23 mouse cellular contexts compared by ENCODE assay signal in the genomic region with DNA sequence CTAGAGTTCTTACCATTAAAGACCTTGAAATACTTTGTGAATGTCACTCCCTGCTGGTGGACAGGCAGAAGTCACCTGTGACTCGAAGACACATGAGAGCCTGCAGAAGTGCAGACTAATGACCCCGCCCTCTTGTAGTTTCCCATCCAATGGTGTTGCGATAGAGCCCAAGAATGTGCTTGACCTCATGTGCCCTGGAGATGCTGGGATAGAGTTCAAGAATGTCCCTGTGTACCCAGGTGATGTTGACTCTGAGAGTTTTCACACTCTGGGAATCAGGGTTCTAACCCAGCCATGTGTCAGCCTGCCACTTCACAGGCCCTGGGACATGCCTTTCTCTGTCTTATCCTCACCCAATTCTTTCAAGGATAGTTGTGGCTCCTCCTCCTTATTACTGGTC.
DNase-seq lines count a peak whose midpoint lies in the region; ATAC-seq and TF ChIP-seq lines count a peak whose summit lies in the region.
"Had no signal": no experiment of that assay in that cellular context is flagged by ENCODE, and none has a peak within 500 bp of the region (broad histone marks: within the 10 kb centered on the region; RNA-seq: fewer than 3 reads in every experiment).

No protein-coding gene starts in this region.

- H3K4me1 ChIP-seq in CH12.LX (ENCODE audit: control insufficient read depth in 1 of 2, insufficient read depth in 2 of 2): no peaks in the 10 kb centered on the region; a peak in 1 of 4 replicates
- no peaks in the 10 kb centered on the region for H3K4me1 ChIP-seq in lung, adult 2 months (ENCODE audit: control insufficient read depth, insufficient read depth, low read length)
- no peaks in the 10 kb centered on the region for H3K4me1 ChIP-seq in midbrain, embryonic 13.5 days (replicated peaks)
- H3K4me1 ChIP-seq: forebrain, embryonic 10.5 days; forebrain, embryonic 13.5 days; heart, embryonic 10.5 days; heart, embryonic 13.5 days; hindbrain, embryonic 12.5 days; hindbrain, embryonic 15.5 days had no signal

- no peak; the same call in none of the 2 replicates for TF ChIP-seq RAD21 in CH12.LX (IDR thresholded peaks at IDR 0.05; ENCODE audit: low read depth, low read length)

- no peaks in the 10 kb centered on the region for H3K27me3 ChIP-seq in CH12.LX (replicated peaks)
- no peaks in the 10 kb centered on the region for H3K27me3 ChIP-seq in midbrain, embryonic 13.5 days
- H3K27me3 ChIP-seq: forebrain, embryonic 13.5 days; heart, embryonic 13.5 days; hindbrain, embryonic 12.5 days; hindbrain, embryonic 15.5 days had no signal

- no peak overlapping the region for H3K9ac ChIP-seq in CH12.LX (ENCODE audit: insufficient read depth, low read depth)
- H3K9ac ChIP-seq in midbrain, embryonic 13.5 days (replicated peaks): no peak overlapping the region
- H3K9ac ChIP-seq: forebrain, embryonic 13.5 days; heart, embryonic 13.5 days; hindbrain, embryonic 12.5 days; hindbrain, embryonic 15.5 days had no signal

- no peak overlapping the region for H3K4me2 ChIP-seq in CH12.LX (ENCODE audit: insufficient read depth, low read depth, poor library complexity, severe bottlenecking)
- no peak overlapping the region for H3K4me2 ChIP-seq in midbrain, embryonic 13.5 days (replicated peaks)
- H3K4me2 ChIP-seq: forebrain, embryonic 13.5 days; heart, embryonic 13.5 days; hindbrain, embryonic 12.5 days; hindbrain, embryonic 15.5 days had no signal

- dilution Hi-C loops in CH12.LX (cut with MboI; ENCODE audit: extremely low pct_ligation_motif_present, extremely low pct_unique_long_range_greater_than_20kb, low sequenced_read_pairs): no loop called here

- WGBS in lung, adult 2 months: 59% methylated on average over 3 of the region's 3 CpGs
- 87% methylated on average over 3 of the region's 3 CpGs for WGBS in midbrain, embryonic 13.5 days

- DNase-seq in CH12.LX (ENCODE audit: extremely low read depth): no peak
- DNase-seq in lung, adult 2 months: peak; percentile 48
- peak; percentile 16 for DNase-seq in lung, postnatal 10 days
- DNase-seq in lung, postnatal 36 days: peak; percentile 75
- no peak for DNase-seq in Muller cell, postnatal 12 days (ENCODE audit: inconsistent ontology term)
- DNase-seq: adrenal gland, adult 2 months; adrenal gland, postnatal 14 days; cerebellum, adult 11-12 months; cerebellum, adult 9-10 months; cerebellum, postnatal 14 days; gastrocnemius, postnatal 10 days; gastrocnemius, postnatal 36 days; heart, adult 2 months had no signal

- TF ChIP-seq POLR2A in CH12.LX (IDR thresholded peaks at IDR 0.05; ENCODE audit: low read depth, low read length): no peak
- TF ChIP-seq POLR2A in lung, adult 2 months (IDR thresholded peaks at IDR 0.05; ENCODE audit: borderline replicate concordance, extremely low read depth, low read depth, low read length): no peak

- no peak overlapping the region for H3K4me3 ChIP-seq in CH12.LX (replicated peaks in 1 of 3; ENCODE audit: low read depth in 2 of 3, low read length in 2 of 3, poor library complexity in 1 of 3)
- H3K4me3 ChIP-seq in lung, adult 2 months (replicated peaks; ENCODE audit: extremely low read depth, low read depth, low read length): no peak overlapping the region
- H3K4me3 ChIP-seq in midbrain, embryonic 13.5 days (replicated peaks): no peak overlapping the region
- H3K4me3 ChIP-seq: forebrain, embryonic 10.5 days; forebrain, embryonic 13.5 days; heart, adult 2 months; heart, embryonic 10.5 days; heart, embryonic 13.5 days; hindbrain, embryonic 12.5 days; hindbrain, embryonic 15.5 days had no signal

- no peak overlapping the region for H3K27ac ChIP-seq in CH12.LX (ENCODE audit: insufficient read depth, low read depth)
- no peak overlapping the region for H3K27ac ChIP-seq in midbrain, embryonic 13.5 days
- H3K27ac ChIP-seq: forebrain, embryonic 10.5 days; forebrain, embryonic 13.5 days; heart, adult 2 months; heart, embryonic 10.5 days; heart, embryonic 13.5 days; hindbrain, embryonic 12.5 days; hindbrain, embryonic 15.5 days had no signal

- no peak for ATAC-seq in midbrain, embryonic 13.5 days
- no peak for ATAC-seq in megakaryocyte progenitor cell, adult 5-6 weeks (replicated peaks; ENCODE audit: poor library complexity)
- ATAC-seq: forebrain, embryonic 13.5 days; forebrain, embryonic 16.5 days had no signal

- H3K79me2 ChIP-seq in CH12.LX (replicated peaks; ENCODE audit: control insufficient read depth, extremely low read depth, insufficient read depth, poor library complexity, severe bottlenecking): no peaks in the 10 kb centered on the region

- TF ChIP-seq EP300 in CH12.LX (IDR thresholded peaks at IDR 0.05; ENCODE audit: low read length): no peak

- in situ Hi-C loops in CH12.LX (cut with MboI; ENCODE audit: low pct_ligation_motif_present, low pct_unique_long_range_greater_than_20kb, low sequenced_read_pairs): loop anchor here (5.0 to 25.0 kb wide), 2 partner anchors 119 to 244 kb away; partner anchors contain the start of gene D030056L22Rik

- no peaks in the 10 kb centered on the region for H3K36me3 ChIP-seq in CH12.LX (replicated peaks in 1 of 2; ENCODE audit: control insufficient read depth in 1 of 2, insufficient read depth in 1 of 2, low read length in 1 of 2)
- no peaks in the 10 kb centered on the region for H3K36me3 ChIP-seq in midbrain, embryonic 13.5 days
- H3K36me3 ChIP-seq: forebrain, embryonic 10.5 days; G1E; heart, embryonic 10.5 days; heart, embryonic 13.5 days; hindbrain, embryonic 12.5 days; hindbrain, embryonic 15.5 days had no signal

- TF ChIP-seq CTCF in CH12.LX (conservative IDR thresholded peaks at IDR 0.05 in 1 of 2, IDR thresholded peaks at IDR 0.05 in 1 of 2; ENCODE audit: low read depth in 2 of 2, low read length in 2 of 2): peak in 1 of 2 experiments; percentile 21; a peak in 1 of 4 replicates
- no peak for TF ChIP-seq CTCF in lung, adult 2 months (IDR thresholded peaks at IDR 0.05; ENCODE audit: insufficient read depth, low read length)

- no peaks in the 10 kb centered on the region for H3K9me3 ChIP-seq in CH12.LX (replicated peaks; ENCODE audit: low read length)
- no peaks in the 10 kb centered on the region for H3K9me3 ChIP-seq in midbrain, embryonic 13.5 days
- H3K9me3 ChIP-seq: forebrain, embryonic 10.5 days; forebrain, embryonic 13.5 days; G1E; heart, embryonic 10.5 days; heart, embryonic 13.5 days; hindbrain, embryonic 12.5 days; hindbrain, embryonic 15.5 days had no signal

TF ChIP-seq in CH12.LX, 34 proteins besides CTCF, POLR2A, EP300 and RAD21:
- no peak for TF ChIP-seq USF1 (IDR thresholded peaks at IDR 0.05; ENCODE audit: low read depth, low read length)
- 0 out of 2 replicates have a peak, but pooled peaks have one; percentile 6 for TF ChIP-seq SMC3 (IDR thresholded peaks at IDR 0.05; ENCODE audit: low read depth, low read length)
TF ChIP-seq in CH12.LX: peak in this region for 1.

Comparison
In these comparisons a context has a peak if more than half of its experiments do, and no peak if none do; other contexts are left out.
1. DNase-seq: peak in lung, adult 2 months (single experiment), lung, postnatal 10 days (single experiment) and lung, postnatal 36 days (single experiment); none in CH12.LX (single experiment) and Muller cell, postnatal 12 days (single experiment).